Mouse (Mus musculus): Measurements from ENCODE around the gene Olfr76. TPM values are rescaled to one million over a fixed set of nuclear protein-coding genes. Genes with fewer than 3 reads are reported as not detected.

Gene Olfr76
- polyA plus RNA-seq, 1 experiment from 2014 or later, result not detected

Other genes with a start within 250 kb of the Olfr76 start
- not detected in 2 replicates for gene Olfr1419, start 248.1 kb downstream of the Olfr76 start, polyA plus RNA-seq (2016; fragmentation: Nextera tagmentation; extraction: Ambion mirVana)
- gene Olfr1420, start 236.6 kb downstream of the Olfr76 start, polyA plus RNA-seq (2016; fragmentation: Nextera tagmentation; extraction: Ambion mirVana), result not detected in 2 replicates
- gene Patl1, start 210.8 kb downstream of the Olfr76 start, polyA plus RNA-seq (2016; fragmentation: Nextera tagmentation; extraction: Ambion mirVana), result 17.8 and 21.1 TPM in 2 replicates
- 5.1 TPM in 2 replicates for gene Osbp, start 157.3 kb downstream of the Olfr76 start, polyA plus RNA-seq (2016; fragmentation: Nextera tagmentation; extraction: Ambion mirVana)
- gene Olfr1423, start 81.9 kb downstream of the Olfr76 start, polyA plus RNA-seq (2016; fragmentation: Nextera tagmentation; extraction: Ambion mirVana), result not detected in 2 replicates
- gene Olfr1424, start 60.5 kb downstream of the Olfr76 start, polyA plus RNA-seq (2016; fragmentation: Nextera tagmentation; extraction: Ambion mirVana), result not detected in 2 replicates
- gene Olfr1425, start 45.5 kb downstream of the Olfr76 start, polyA plus RNA-seq (2016; fragmentation: Nextera tagmentation; extraction: Ambion mirVana), result not detected in 2 replicates
- gene Olfr1426, start 31.2 kb downstream of the Olfr76 start, polyA plus RNA-seq (2016; fragmentation: Nextera tagmentation; extraction: Ambion mirVana), result not detected in 2 replicates
- not detected in 2 replicates for gene Olfr1427, start 19.9 kb downstream of the Olfr76 start, polyA plus RNA-seq (2016; fragmentation: Nextera tagmentation; extraction: Ambion mirVana)
- not detected in 2 replicates for gene Olfr1428, start 7.3 kb downstream of the Olfr76 start, polyA plus RNA-seq (2016; fragmentation: Nextera tagmentation; extraction: Ambion mirVana)
- not detected in 2 replicates for gene Olfr1555-ps1, start 46.9 kb upstream of the Olfr76 start, polyA plus RNA-seq (2016; fragmentation: Nextera tagmentation; extraction: Ambion mirVana)
- gene Olfr1431, start 77.4 kb upstream of the Olfr76 start, polyA plus RNA-seq (2016; fragmentation: Nextera tagmentation; extraction: Ambion mirVana), result not detected in 2 replicates
- not detected in 2 replicates for gene Olfr1432, start 109.4 kb upstream of the Olfr76 start, polyA plus RNA-seq (2016; fragmentation: Nextera tagmentation; extraction: Ambion mirVana)
- not detected in 2 replicates for gene Olfr262, start 118.5 kb upstream of the Olfr76 start, polyA plus RNA-seq (2016; fragmentation: Nextera tagmentation; extraction: Ambion mirVana)
- not detected in 2 replicates for gene Olfr235, start 137.8 kb upstream of the Olfr76 start, polyA plus RNA-seq (2016; fragmentation: Nextera tagmentation; extraction: Ambion mirVana)
- not detected in 2 replicates for gene Olfr1434, start 156.7 kb upstream of the Olfr76 start, polyA plus RNA-seq (2016; fragmentation: Nextera tagmentation; extraction: Ambion mirVana)
- gene Olfr1436, start 175.9 kb upstream of the Olfr76 start, polyA plus RNA-seq (2016; fragmentation: Nextera tagmentation; extraction: Ambion mirVana), result not detected in 2 replicates
- not detected in 2 replicates for gene Olfr1437, start 201.9 kb upstream of the Olfr76 start, polyA plus RNA-seq (2016; fragmentation: Nextera tagmentation; extraction: Ambion mirVana)
- gene Olfr1438-ps1, start 212.7 kb upstream of the Olfr76 start, polyA plus RNA-seq (2016; fragmentation: Nextera tagmentation; extraction: Ambion mirVana), result not detected in 2 replicates

Measured in neural tube, embryonic 12.5 days (tissue).